Mouse (Mus musculus): Measurements from ENCODE around the gene Zfp697.
"Not testable (repeated sequence)": the region's sequence is repeated elsewhere in the genome, so short reads cannot be mapped to it uniquely, and the experiment has no call there.

GRCm38 (mm10) chr3:98582622-98583021 is 200.4 kb downstream of the Zfp697 start:
- not testable (repeated sequence) for TF ChIP-seq CTCF, EP300 (IDR thresholded peaks at IDR 0.05; ENCODE audit: low read depth)
